Comparison of ENCODE assay signal across 11 mouse cellular contexts in the genomic region with DNA sequence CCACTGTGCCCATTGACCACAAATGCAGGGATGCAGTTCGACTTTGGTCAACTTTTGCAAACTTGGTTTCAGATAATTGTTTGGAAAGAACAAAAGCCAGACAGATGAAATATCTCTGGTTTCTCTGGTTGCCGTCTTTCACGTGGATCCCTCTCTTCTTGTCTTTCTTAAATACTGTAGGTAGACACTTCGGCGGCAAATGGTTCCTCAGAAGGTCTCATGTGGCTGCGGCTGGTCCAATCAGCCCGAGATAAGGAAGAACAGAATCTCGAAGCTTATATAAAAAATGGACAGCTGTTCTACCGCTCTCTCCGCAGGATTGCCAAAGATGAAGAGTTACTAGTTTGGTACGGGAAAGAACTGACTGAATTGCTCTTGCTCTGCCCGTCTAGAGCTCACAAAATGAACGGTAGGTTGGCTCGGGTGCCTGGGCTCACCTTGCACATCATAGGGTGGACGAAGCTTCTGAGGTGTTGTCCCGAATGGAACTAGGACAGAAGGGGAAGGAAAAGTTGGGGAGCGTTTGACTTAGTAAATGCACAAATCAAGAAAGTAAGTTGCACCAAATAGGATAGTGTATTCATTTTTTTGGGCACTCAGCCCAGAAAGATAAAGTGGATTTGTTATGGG. TPM values are rescaled to one million over a fixed set of nuclear protein-coding genes. Genes with fewer than 3 reads are reported as not detected.
DNase-seq lines count a peak whose midpoint lies in the region; ATAC-seq and TF ChIP-seq lines count a peak whose summit lies in the region.
"Had no signal": no experiment of that assay in that cellular context is flagged by ENCODE, and none has a peak within 500 bp of the region (broad histone marks: within the 10 kb centered on the region; RNA-seq: fewer than 3 reads in every experiment).

No protein-coding gene starts in this region.

- peaks cover 96% of the 10 kb centered on the region for H3K27me3 ChIP-seq in heart, embryonic 15.5 days
- H3K27me3 ChIP-seq in heart, adult 2 months (ENCODE audit: control insufficient read depth, insufficient read depth, low read length), result peaks cover 41% of the 10 kb centered on the region
- peaks cover 100% of the 10 kb centered on the region for H3K27me3 ChIP-seq in hindbrain, embryonic 10.5 days (ENCODE audit: insufficient read depth, poor library complexity, severe bottlenecking)
- H3K27me3 ChIP-seq in midbrain, embryonic 13.5 days, result peaks cover 72% of the 10 kb centered on the region

- no peak for TF ChIP-seq EP300 in heart, adult 2 months (IDR thresholded peaks at IDR 0.05; ENCODE audit: insufficient read depth, low read depth, low read length)

- no peak for DNase-seq in heart, adult 2 months
- peak; percentile 6 for DNase-seq in CD4-positive helper T cell, adult 2 months (ENCODE audit: low read depth, low spot score)
- peak; percentile 27 for DNase-seq in hindbrain, embryonic 10.5 days (ENCODE audit: low spot score)
- no peak for DNase-seq in urinary bladder, adult 2 months (ENCODE audit: low spot score)
- DNase-seq in urinary bladder, postnatal 4 days (ENCODE audit: low spot score in 2 of 2), result no peak
- no peak for DNase-seq in kidney, postnatal 14 days

- ATAC-seq in heart, embryonic 15.5 days (replicated peaks; ENCODE audit: insufficient number of reproducible peaks, insufficient read depth, low FRiP score, low read depth), result no peak
- no peak for ATAC-seq in midbrain, embryonic 13.5 days

- H3K9me3 ChIP-seq in heart, embryonic 15.5 days (replicated peaks), result no peaks in the 10 kb centered on the region
- H3K9me3 ChIP-seq in hindbrain, embryonic 10.5 days, result no peaks in the 10 kb centered on the region
- no peaks in the 10 kb centered on the region for H3K9me3 ChIP-seq in midbrain, embryonic 13.5 days
- H3K9me3 ChIP-seq: embryonic facial prominence, embryonic 12.5 days had no signal

- no peaks in the 10 kb centered on the region for H3K36me3 ChIP-seq in heart, embryonic 15.5 days
- H3K36me3 ChIP-seq in heart, adult 2 months (ENCODE audit: control insufficient read depth, insufficient read depth, low read length), result no peaks in the 10 kb centered on the region
- no peaks in the 10 kb centered on the region for H3K36me3 ChIP-seq in hindbrain, embryonic 10.5 days
- no peaks in the 10 kb centered on the region for H3K36me3 ChIP-seq in midbrain, embryonic 13.5 days
- H3K36me3 ChIP-seq: embryonic facial prominence, embryonic 12.5 days had no signal

- TF ChIP-seq POLR2A in heart, adult 2 months (IDR thresholded peaks at IDR 0.05; ENCODE audit: insufficient read depth, low read depth, low read length), result no peak

- intact Hi-C loops in heart, adult 2 months (cut with DNase I), result loop anchor here (5.0 to 10.0 kb wide), 2 partner anchors 143 to 480 kb away; a partner anchor contains a TSS

- H3K9ac ChIP-seq in heart, embryonic 15.5 days, result no peak overlapping the region
- no peak overlapping the region for H3K9ac ChIP-seq in heart, adult 2 months (ENCODE audit: low read depth, low read length)
- H3K9ac ChIP-seq in midbrain, embryonic 13.5 days (replicated peaks), result no peak overlapping the region
- H3K9ac ChIP-seq: embryonic facial prominence, embryonic 12.5 days had no signal

- no peak overlapping the region for H3K4me3 ChIP-seq in heart, embryonic 15.5 days
- no peak overlapping the region for H3K4me3 ChIP-seq in heart, adult 2 months
- H3K4me3 ChIP-seq in hindbrain, embryonic 10.5 days, result peak overlapping the region; percentile 66
- H3K4me3 ChIP-seq in midbrain, embryonic 13.5 days (replicated peaks), result peak overlapping the region; percentile 55

- no peaks in the 10 kb centered on the region for H3K79me2 ChIP-seq in heart, adult 2 months (replicated peaks; ENCODE audit: control insufficient read depth, insufficient read depth, low read length)

- H3K27ac ChIP-seq in heart, embryonic 15.5 days, result no peak overlapping the region
- no peak overlapping the region for H3K27ac ChIP-seq in heart, adult 2 months
- no peak overlapping the region for H3K27ac ChIP-seq in hindbrain, embryonic 10.5 days
- H3K27ac ChIP-seq in midbrain, embryonic 13.5 days, result no peak overlapping the region
- H3K27ac ChIP-seq: embryonic facial prominence, embryonic 12.5 days; stomach, postnatal 0 days had no signal

- no peak for TF ChIP-seq CTCF in heart, adult 2 months (IDR thresholded peaks at IDR 0.05)

- 4% methylated on average over 17 of the region's 17 CpGs for WGBS in heart, embryonic 15.5 days
- 11% methylated on average over 17 of the region's 17 CpGs for WGBS in heart, adult 2 months
- WGBS in hindbrain, embryonic 10.5 days, result 3% methylated on average over 17 of the region's 17 CpGs
- 5% methylated on average over 17 of the region's 17 CpGs for WGBS in midbrain, embryonic 13.5 days

- peaks cover 38% of the 10 kb centered on the region for H3K4me1 ChIP-seq in heart, embryonic 15.5 days (replicated peaks)
- H3K4me1 ChIP-seq in heart, adult 2 months (ENCODE audit: control insufficient read depth, insufficient read depth, low read length), result no peaks in the 10 kb centered on the region; the same call in 1 of the 2 replicates
- peaks cover 70% of the 10 kb centered on the region for H3K4me1 ChIP-seq in hindbrain, embryonic 10.5 days (replicated peaks)
- peaks cover 72% of the 10 kb centered on the region for H3K4me1 ChIP-seq in midbrain, embryonic 13.5 days (replicated peaks)

- peak overlapping the region; percentile 97; the same call in 1 of the 2 replicates for H3K4me2 ChIP-seq in heart, embryonic 15.5 days
- H3K4me2 ChIP-seq in midbrain, embryonic 13.5 days (replicated peaks), result peak overlapping the region; percentile 88

RNA-seq across cellular contexts. Expression of a gene that starts 17.4 kb away (rescaled TPM):
- polyA plus RNA-seq in heart, embryonic 15.5 days (2015; fragmentation: Nextera tagmentation; extraction: Ambion mirVana), result 0.15 TPM in 1 of 2 replicates, not detected in the other
- total RNA-seq in heart, adult 2 months (2021), result under 1 TPM; 0.18 to 0.29 TPM
- 0.09 and 0.10 TPM in 2 replicates for polyA plus RNA-seq in heart, adult 2 months (2012; rRNA removed)
- polyA plus RNA-seq in hindbrain, embryonic 10.5 days (2016; fragmentation: Nextera tagmentation; extraction: Ambion mirVana), result 0.45 and 0.92 TPM in 2 replicates
- polyA plus RNA-seq in midbrain, embryonic 13.5 days (2015; fragmentation: Nextera tagmentation; extraction: Ambion mirVana), result 2.0 and 2.5 TPM in 2 replicates
- 0.04 TPM in 2 replicates for polyA plus RNA-seq in urinary bladder, adult 2 months (2012; rRNA removed)
- polyA plus RNA-seq: liver, embryonic 16.5 days had no signal

Comparison
In these comparisons a context has a peak if more than half of its experiments do, and no peak if none do; other contexts are left out.
1. H3K4me3 ChIP-seq: peak in hindbrain, embryonic 10.5 days (single experiment) and midbrain, embryonic 13.5 days (single experiment); none in heart, embryonic 15.5 days (single experiment) and heart, adult 2 months (single experiment).
2. DNase-seq: peak in CD4-positive helper T cell, adult 2 months (single experiment) and hindbrain, embryonic 10.5 days (single experiment); none in heart, adult 2 months (0 of 2), urinary bladder, adult 2 months (single experiment), urinary bladder, postnatal 4 days (0 of 2) and kidney, postnatal 14 days (single experiment).